Mouse (Mus musculus) MEL (cell line): Measurements from ENCODE around the gene Atp6v1g1.

Source experiments
- E2F4 ChIP-seq: IDR thresholded peaks from 2 replicates; pipeline ENCODE4 v1.6.1; 2011; ENCODE audit warnings: low read depth, low read length, improper control_type of control experiment, borderline replicate concordance
- EP300 ChIP-seq, 2 experiments: IDR thresholded peaks; 2 replicates each; pipeline ENCODE4 v1.6.1; 2011; ENCODE audit warnings: improper control_type of control experiment in 2 of 2, low read length in 2 of 2, low read depth in 1 of 2, mild to moderate bottlenecking in 1 of 2
- KAT2A ChIP-seq: conservative IDR thresholded peaks from 2 replicates; pipeline ENCODE4 v1.6.1; 2012; ENCODE audit warnings: low read depth, low read length, improper control_type of control experiment, inconsistent platforms
- MAX ChIP-seq: IDR thresholded peaks from 2 replicates; pipeline ENCODE4 v1.6.1; 2011; ENCODE audit warnings: low read length, improper control_type of control experiment
- MYB ChIP-seq: IDR thresholded peaks from 2 replicates; pipeline ENCODE4 v1.6.1; 2011; ENCODE audit warnings: mild to moderate bottlenecking, low read depth, low read length, improper control_type of control experiment
- POLR2A ChIP-seq, 2 experiments: IDR thresholded peaks; 2 replicates each; pipeline ENCODE4 v1.6.1; 2011 to 2012; ENCODE audit warnings: low read length in 2 of 2, mild to moderate bottlenecking in 2 of 2, control low read depth in 1 of 2, improper control_type of control experiment in 1 of 2, low read depth in 1 of 2, moderate library complexity in 1 of 2; ENCODE audit not compliant: control insufficient read depth in 1 of 2, insufficient read depth in 1 of 2, poor library complexity in 1 of 2
- TCF12 ChIP-seq: IDR thresholded peaks from 2 replicates; pipeline ENCODE4 v1.6.1; 2014; ENCODE audit warnings: low read depth, mild to moderate bottlenecking, inconsistent platforms, low read length, improper control_type of control experiment, moderate library complexity
- ZKSCAN1 ChIP-seq: IDR thresholded peaks from 2 replicates; pipeline ENCODE4 v1.6.1; 2012; ENCODE audit warnings: low read depth, mild to moderate bottlenecking, inconsistent platforms, low read length, improper control_type of control experiment, moderate library complexity
- ZMIZ1 ChIP-seq: IDR thresholded peaks from 2 replicates; pipeline ENCODE4 v1.6.1; 2012; ENCODE audit warnings: low read depth, mild to moderate bottlenecking, inconsistent platforms, low read length, improper control_type of control experiment, moderate library complexity

DNA sequence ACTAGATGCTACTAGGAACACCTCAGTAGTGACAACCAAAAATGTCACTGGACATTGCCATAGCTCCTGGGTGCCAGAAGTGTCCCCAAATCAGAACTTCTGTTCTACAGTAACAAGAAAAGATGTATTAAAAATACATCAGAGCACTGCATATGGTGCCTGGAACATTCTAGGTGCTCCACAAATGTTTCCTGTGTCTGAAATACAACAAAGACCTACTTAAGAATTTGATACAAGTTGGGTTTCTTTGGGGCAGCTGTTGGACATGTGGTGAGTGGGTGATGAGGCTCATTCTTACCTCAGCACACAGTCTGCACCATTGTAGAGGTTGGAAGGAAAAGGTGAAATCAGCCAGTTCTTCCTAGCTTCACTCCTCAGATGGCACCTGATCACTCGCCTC, 8.3 kb downstream of the Atp6v1g1 start:
- TF ChIP-seq TCF12, result no peak
- TF ChIP-seq ZKSCAN1, result no peak
- no peak for TF ChIP-seq MAX
- no peak for TF ChIP-seq POLR2A (IDR thresholded peaks at IDR 0.05; ENCODE audit: control insufficient read depth in 1 of 2, insufficient read depth in 1 of 2, low read depth in 1 of 2, low read length in 2 of 2, poor library complexity in 1 of 2)
- no peak for TF ChIP-seq E2F4
- no peak for TF ChIP-seq EP300 (IDR thresholded peaks at IDR 0.05; ENCODE audit: low read depth in 1 of 2, low read length in 2 of 2)
- no peak for TF ChIP-seq KAT2A
- no peak for TF ChIP-seq ZMIZ1
- no peak for TF ChIP-seq MYB
